Mouse (Mus musculus) ES-E14 (cell line): ENCODE results near the gene Slc6a1. TPM values are rescaled to one million over a fixed set of nuclear protein-coding genes. Genes with fewer than 3 reads are reported as not detected.

Experiments
- DNase-seq: peaks from one replicate; pipeline ENCODE4 v3.0.0-alpha.2; 2013; ENCODE audit warnings: low read depth, low spot score
- H3K27ac ChIP-seq: 2 replicates; pipeline ENCODE4 v1.5.1; 2012; ENCODE audit warnings: low read depth, mild to moderate bottlenecking, low read length, moderate library complexity, mixed read lengths; ENCODE audit not compliant: poor library complexity, insufficient read depth, severe bottlenecking
- H3K36me3 ChIP-seq: 2 replicates; pipeline ENCODE4 v1.6.1; 2012; ENCODE audit warnings: mild to moderate bottlenecking, low read length, moderate library complexity, mixed read lengths; ENCODE audit not compliant: control insufficient read depth, poor library complexity, insufficient read depth, severe bottlenecking
- H3K4me1 ChIP-seq, 2 experiments: fragments of 150-350 bp in 1 of 2; sonication (generic) in 1 of 2; 2 replicates each; pipeline ENCODE4 v1.6.1; 2012; ENCODE audit warnings: low read length in 2 of 2, mild to moderate bottlenecking in 1 of 2, mixed read lengths in 1 of 2; ENCODE audit not compliant: control insufficient read depth in 2 of 2, insufficient read depth in 2 of 2, poor library complexity in 1 of 2
- H3K4me3 ChIP-seq, 2 experiments: fragments of 150-350 bp in 1 of 2; sonication (generic) in 1 of 2; 2 replicates each; pipeline ENCODE4 v1.5.1; 2012; ENCODE audit warnings: low read length in 2 of 2, low read depth in 1 of 2, mild to moderate bottlenecking in 1 of 2, mixed read lengths in 1 of 2; ENCODE audit not compliant: insufficient read depth in 1 of 2, poor library complexity in 1 of 2, severe bottlenecking in 1 of 2
- H3K9ac ChIP-seq: 2 replicates; pipeline ENCODE4 v1.6.1; 2012; ENCODE audit warnings: low read depth, mild to moderate bottlenecking, low read length, mixed read lengths; ENCODE audit not compliant: poor library complexity, insufficient read depth, severe bottlenecking
- H3K9me3 ChIP-seq: fragments of 150-350 bp; sonication (generic); 2 replicates; pipeline ENCODE4 v1.6.1; 2012; ENCODE audit warnings: low read depth, mild to moderate bottlenecking, low read length; ENCODE audit not compliant: control insufficient read depth, insufficient read depth
- CHD2 ChIP-seq: IDR thresholded peaks from 2 replicates; pipeline ENCODE4 v1.6.1; 2014; ENCODE audit warnings: mild to moderate bottlenecking, low read depth, low read length, inconsistent platforms
- HCFC1 ChIP-seq: IDR thresholded peaks from 2 replicates; pipeline ENCODE4 v1.6.1; 2012; ENCODE audit warnings: low read length, inconsistent platforms, borderline replicate concordance; ENCODE audit not compliant: insufficient read depth
- MAFK ChIP-seq: IDR thresholded peaks from 2 replicates; pipeline ENCODE4 v1.6.1; 2014; ENCODE audit warnings: mild to moderate bottlenecking, low read depth, low read length, inconsistent platforms; ENCODE audit not compliant: insufficient read depth
- ZC3H11A ChIP-seq: IDR thresholded peaks from 2 replicates; pipeline ENCODE4 v1.6.1; 2012; ENCODE audit warnings: low read depth, mild to moderate bottlenecking, inconsistent platforms, low read length, borderline replicate concordance
- ZNF384 ChIP-seq: IDR thresholded peaks from 2 replicates; pipeline ENCODE4 v1.6.1; 2012; ENCODE audit warnings: low read depth, low read length, inconsistent platforms
- in situ Hi-C, 2 experiments: fragments of 600-800 bp; cut with MboI; formaldehyde crosslinking; loops; one replicate each; pipeline ENCODE4 v1.15.1; 2025; ENCODE audit warnings: low sequenced_read_pairs in 2 of 2, inconsistent platforms in 1 of 2; ENCODE audit not compliant: unreplicated experiment in 2 of 2
- total RNA-seq: library from RNA; depleted of rRNA; stranded (reverse); fragments of 300-350 nt; gene quantifications from 2 replicates; pipeline ENCODE4 v1.2.3, GENCODE M21; 2012

Slc6a1 gene
- total RNA-seq, 1 experiment: 10.6 TPM

DNA sequence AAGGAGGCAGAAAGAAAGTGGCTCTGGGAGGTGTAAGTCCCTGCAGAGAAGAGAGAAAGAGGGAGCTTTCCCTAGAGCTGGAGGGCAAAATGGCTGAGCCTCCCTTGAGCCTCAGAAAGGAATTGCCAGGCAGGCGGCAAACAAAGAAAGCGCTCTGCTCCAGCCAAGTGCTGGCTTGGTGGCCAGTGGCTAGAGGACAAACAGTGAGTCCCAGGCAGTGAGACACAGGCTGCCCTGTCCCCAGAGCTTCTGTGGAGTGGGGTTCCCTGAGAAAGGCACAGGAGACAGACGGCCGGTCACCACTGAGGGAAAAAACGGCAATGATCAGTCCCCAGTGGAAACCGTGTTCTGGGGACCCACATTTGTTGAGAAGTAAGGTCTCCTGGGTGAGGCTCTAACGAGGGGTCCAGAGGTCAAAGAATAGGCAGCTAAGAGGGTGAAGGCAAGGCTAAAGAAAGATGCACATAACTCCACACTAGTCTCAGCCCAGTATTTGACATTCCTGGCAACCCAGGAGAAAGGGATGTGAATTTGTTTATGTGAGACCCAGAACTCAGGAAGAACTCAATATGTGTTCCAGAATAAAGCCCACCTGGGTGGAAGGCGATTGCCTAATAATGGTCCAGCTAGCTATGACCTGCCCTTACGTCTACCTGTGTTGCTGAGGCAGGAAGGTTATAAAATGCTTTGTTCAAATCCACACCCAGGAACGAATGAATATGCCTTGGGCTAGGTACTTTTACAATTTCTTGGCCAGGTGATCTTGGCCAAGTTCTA lies 1.7 kb downstream of the Slc6a1 start:
- no peaks in the 10 kb centered on the region for H3K9me3 ChIP-seq
- in situ Hi-C loops: no loop called here
- H3K4me1 ChIP-seq: peaks cover 0 to 24% of the 10 kb centered on the region in 2 experiments; a peak in 2 of 4 replicates
- H3K9ac ChIP-seq: no peak overlapping the region
- TF ChIP-seq HCFC1: no peak
- no peak for TF ChIP-seq MAFK
- no peak for TF ChIP-seq CHD2
- TF ChIP-seq ZNF384: no peak
- TF ChIP-seq ZC3H11A: no peak
- no peak overlapping the region for H3K4me3 ChIP-seq
- no peaks in the 10 kb centered on the region for H3K36me3 ChIP-seq
- H3K27ac ChIP-seq: no peak overlapping the region
- no peak for DNase-seq

DNA sequence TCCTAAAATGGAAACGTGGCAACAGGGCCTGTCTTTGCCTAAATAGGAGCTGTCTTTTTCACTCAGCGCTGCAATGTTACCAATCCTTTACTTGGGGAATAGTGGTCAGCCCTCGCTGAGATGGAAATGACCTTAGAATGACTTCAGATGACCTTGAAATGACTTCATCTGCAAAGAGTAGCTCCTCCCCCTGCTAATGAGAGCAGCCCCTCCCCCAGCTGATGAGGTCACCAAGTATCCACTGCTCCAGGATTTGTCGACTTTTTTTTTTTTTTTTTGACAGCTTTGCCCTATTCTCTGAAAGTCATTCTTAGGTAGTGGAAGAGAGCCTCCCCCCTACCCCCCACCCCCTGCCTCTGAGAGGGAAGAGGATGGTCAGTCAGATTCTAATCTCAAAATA lies 3.0 kb downstream of the Slc6a1 start:
- H3K36me3 ChIP-seq: no peaks in the 10 kb centered on the region
- H3K9me3 ChIP-seq: no peaks in the 10 kb centered on the region

DNA sequence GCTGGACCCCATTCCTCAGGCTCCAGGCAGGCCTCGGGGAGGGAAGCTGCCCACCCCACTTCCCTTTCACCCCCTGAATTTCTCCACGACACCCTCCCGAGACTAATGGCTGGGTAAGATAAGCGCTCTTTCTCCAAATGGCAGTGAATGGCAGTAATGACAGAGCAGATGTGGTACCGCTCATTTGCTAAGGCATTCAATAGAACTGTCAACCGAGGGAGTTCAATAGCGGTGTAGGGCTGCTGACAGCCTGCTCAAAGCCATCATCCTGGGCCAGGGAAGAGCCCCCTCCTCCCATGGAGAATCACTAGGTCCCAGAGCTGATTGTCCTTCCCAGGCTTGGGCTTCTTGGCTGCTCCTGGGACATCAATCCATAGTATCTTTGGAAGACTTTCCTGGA lies 6.7 kb downstream of the Slc6a1 start:
- H3K27ac ChIP-seq: no peak overlapping the region
- H3K4me3 ChIP-seq: no peak overlapping the region
- peaks cover 0 to 17% of the 10 kb centered on the region in 2 experiments; a peak in 2 of 4 replicates for H3K4me1 ChIP-seq
- no peaks in the 10 kb centered on the region for H3K36me3 ChIP-seq
- H3K9ac ChIP-seq: no peak overlapping the region
- in situ Hi-C loops: no loop called here
- H3K9me3 ChIP-seq: no peaks in the 10 kb centered on the region
- no peak for DNase-seq
- no peak for TF ChIP-seq ZC3H11A
- no peak for TF ChIP-seq CHD2
- no peak for TF ChIP-seq ZNF384
- TF ChIP-seq HCFC1: no peak
- TF ChIP-seq MAFK: no peak

More for the DNA sequence above, 3.0 kb downstream of the Slc6a1 start:
- Histone ChIP-seq H3K27ac (no peak overlapping the region), H3K4me1 (peaks cover 0 to 24% of the 10 kb centered on the region in 2 experiments; a peak in 2 of 4 replicates), H3K9ac (no peak overlapping the region), H3K4me3 (no peak overlapping the region)
- TF ChIP-seq ZNF384: peak; percentile 64; the same call in 1 of the 2 replicates
- TF ChIP-seq CHD2: no peak
- DNase-seq: no peak
- in situ Hi-C loops: no loop called here

DNA sequence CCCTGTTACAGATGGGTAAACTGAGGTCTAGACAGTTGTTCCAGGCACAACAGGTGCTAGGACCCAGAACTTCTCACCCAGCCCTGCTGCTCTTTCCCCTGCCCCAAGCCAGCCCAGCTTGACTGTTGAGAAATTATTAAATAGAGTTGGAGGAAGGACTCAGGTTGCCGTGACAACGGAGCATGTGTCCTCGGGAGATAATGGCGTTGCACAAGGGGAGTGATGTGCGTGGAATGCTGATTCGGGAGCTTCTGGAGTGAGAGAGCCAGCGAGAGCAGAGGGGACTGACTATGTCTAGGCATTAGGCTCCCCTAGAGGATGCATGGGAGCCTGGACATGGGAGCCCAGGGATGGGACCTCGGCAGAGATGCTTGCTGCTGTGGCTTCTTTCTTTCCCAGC lies 7.7 kb downstream of the Slc6a1 start:
- no peak for DNase-seq
- no peaks in the 10 kb centered on the region for H3K9me3 ChIP-seq
- no peak for TF ChIP-seq MAFK
- TF ChIP-seq CHD2: no peak
- no peak for TF ChIP-seq HCFC1
- no peak for TF ChIP-seq ZNF384
- TF ChIP-seq ZC3H11A: no peak
- peaks cover 0 to 10% of the 10 kb centered on the region in 2 experiments; a peak in 2 of 4 replicates for H3K4me1 ChIP-seq
- no peak overlapping the region for H3K27ac ChIP-seq
- no peaks in the 10 kb centered on the region for H3K36me3 ChIP-seq
- H3K4me3 ChIP-seq: no peak overlapping the region
- H3K9ac ChIP-seq: no peak overlapping the region
- in situ Hi-C loops: no loop called here
